Mouse (Mus musculus) CH12.LX (cell line): ENCODE measurements at regions not wholly inside any gene's neighbourhood (a gene's known extent, or its start where the extent isn't known, plus 50 kb on each side); places are given as distances from the start of the nearest gene placed in this dataset.

Experiments
- DNase-seq: peaks from one replicate; pipeline ENCODE4 v3.0.0-alpha.2; 2013; ENCODE audit errors: extremely low read depth
- H3K27ac ChIP-seq: 2 replicates; pipeline ENCODE4 v1.5.1; 2012; ENCODE audit warnings: low read depth, mild to moderate bottlenecking, control low read depth, moderate library complexity; ENCODE audit not compliant: insufficient read depth
- H3K27me3 ChIP-seq: replicated peaks from 2 replicates; pipeline ENCODE3; 2012; ENCODE audit warnings: inconsistent platforms
- H3K36me3 ChIP-seq, 2 experiments: replicated peaks in 1 of 2; 2 replicates each; pipeline versions ENCODE3 to v1.6.1; 2012; ENCODE audit warnings: inconsistent platforms in 1 of 2, low read length in 1 of 2, mild to moderate bottlenecking in 1 of 2, mixed read lengths in 1 of 2, moderate library complexity in 1 of 2; ENCODE audit not compliant: control insufficient read depth in 1 of 2, insufficient read depth in 1 of 2
- H3K4me1 ChIP-seq, 2 experiments: 2 replicates each; pipeline ENCODE4 v1.6.1; 2012; ENCODE audit warnings: inconsistent platforms in 1 of 2, moderate library complexity in 1 of 2; ENCODE audit not compliant: insufficient read depth in 2 of 2, control insufficient read depth in 1 of 2
- H3K4me2 ChIP-seq: 2 replicates; pipeline ENCODE4 v1.6.1; 2012; ENCODE audit warnings: low read depth, mild to moderate bottlenecking, control low read depth; ENCODE audit not compliant: poor library complexity, insufficient read depth, severe bottlenecking
- H3K4me3 ChIP-seq, 3 experiments: fragments of 150-350 bp in 1 of 3; sonication (generic) in 1 of 3; replicated peaks in 1 of 3; 2 replicates each; pipeline versions ENCODE3 to v1.5.1; 2011 to 2012; ENCODE audit warnings: low read depth in 2 of 3, low read length in 2 of 3, mild to moderate bottlenecking in 2 of 3, moderate library complexity in 2 of 3, control low read depth in 1 of 3, improper control_type of control experiment in 1 of 3, inconsistent platforms in 1 of 3, mixed read lengths in 1 of 3; ENCODE audit not compliant: poor library complexity in 1 of 3
- H3K79me2 ChIP-seq: replicated peaks from 2 replicates; pipeline ENCODE4 v1.6.1; 2012; ENCODE audit warnings: mild to moderate bottlenecking, moderate library complexity; ENCODE audit not compliant: control insufficient read depth, poor library complexity, insufficient read depth, severe bottlenecking; ENCODE audit errors: extremely low read depth
- H3K9ac ChIP-seq: 2 replicates; pipeline ENCODE4 v1.6.1; 2012; ENCODE audit warnings: low read depth, mild to moderate bottlenecking, control low read depth, moderate library complexity; ENCODE audit not compliant: insufficient read depth
- H3K9me3 ChIP-seq: replicated peaks from 2 replicates; pipeline ENCODE3; 2012; ENCODE audit warnings: low read length, inconsistent platforms, mixed read lengths
- CHD1 ChIP-seq: IDR thresholded peaks from 2 replicates; pipeline ENCODE4 v1.6.1; 2012; ENCODE audit warnings: low read depth, low read length, improper control_type of control experiment, inconsistent platforms
- CHD2 ChIP-seq: IDR thresholded peaks from 2 replicates; pipeline ENCODE4 v1.6.1; 2011; ENCODE audit warnings: low read length, improper control_type of control experiment
- ELF1 ChIP-seq: IDR thresholded peaks from 2 replicates; pipeline ENCODE4 v1.6.1; 2014; ENCODE audit warnings: low read depth, mild to moderate bottlenecking, inconsistent platforms, low read length, improper control_type of control experiment
- ETS1 ChIP-seq: conservative IDR thresholded peaks from 2 replicates; pipeline ENCODE4 v1.6.1; 2012; ENCODE audit warnings: low read depth, mild to moderate bottlenecking, inconsistent platforms, low read length, improper control_type of control experiment, moderate library complexity
- GABPA ChIP-seq: IDR thresholded peaks from 2 replicates; pipeline ENCODE4 v1.6.1; 2012; ENCODE audit warnings: low read depth, low read length, improper control_type of control experiment, inconsistent platforms; ENCODE audit not compliant: insufficient replicate concordance
- HCFC1 ChIP-seq: IDR thresholded peaks from 2 replicates; pipeline ENCODE4 v1.6.1; 2012; ENCODE audit warnings: low read depth, mild to moderate bottlenecking, inconsistent platforms, low read length, improper control_type of control experiment
- JUN ChIP-seq: IDR thresholded peaks from 2 replicates; pipeline ENCODE4 v1.6.1; 2011; ENCODE audit warnings: low read depth, mild to moderate bottlenecking, low read length, improper control_type of control experiment, moderate library complexity; ENCODE audit not compliant: insufficient read depth
- MAX ChIP-seq: IDR thresholded peaks from 2 replicates; pipeline ENCODE4 v1.6.1; 2011; ENCODE audit warnings: low read length, improper control_type of control experiment
- MAZ ChIP-seq: IDR thresholded peaks from 2 replicates; pipeline ENCODE4 v1.6.1; 2012; ENCODE audit warnings: low read depth, mild to moderate bottlenecking, inconsistent platforms, low read length, improper control_type of control experiment, moderate library complexity
- MEF2A ChIP-seq: IDR thresholded peaks from 2 replicates; pipeline ENCODE4 v1.6.1; 2014; ENCODE audit warnings: low read depth, mild to moderate bottlenecking, inconsistent platforms, low read length, improper control_type of control experiment, borderline replicate concordance
- MXI1 ChIP-seq: IDR thresholded peaks from 2 replicates; pipeline ENCODE4 v1.6.1; 2011; ENCODE audit warnings: mild to moderate bottlenecking, low read depth, low read length, improper control_type of control experiment
- PAX5 ChIP-seq: IDR thresholded peaks from 2 replicates; pipeline ENCODE4 v1.6.1; 2012; ENCODE audit warnings: low read length, inconsistent platforms, mixed read lengths
- POLR2A ChIP-seq: IDR thresholded peaks from 2 replicates; pipeline ENCODE4 v1.6.1; 2011; ENCODE audit warnings: low read depth, mild to moderate bottlenecking, improper control_type of control experiment, low read length
- POLR2AphosphoS2 ChIP-seq: IDR thresholded peaks from 2 replicates; pipeline ENCODE4 v1.6.1; 2011; ENCODE audit warnings: low read depth, low read length, improper control_type of control experiment
- RAD21 ChIP-seq: IDR thresholded peaks from 2 replicates; pipeline ENCODE4 v1.6.1; 2011; ENCODE audit warnings: low read depth, mild to moderate bottlenecking, low read length, improper control_type of control experiment, moderate library complexity
- RCOR1 ChIP-seq: conservative IDR thresholded peaks from 2 replicates; pipeline ENCODE4 v1.6.1; 2012; ENCODE audit warnings: low read depth, mild to moderate bottlenecking, inconsistent platforms, low read length, improper control_type of control experiment
- SMC3 ChIP-seq: IDR thresholded peaks from 2 replicates; pipeline ENCODE4 v1.6.1; 2011; ENCODE audit warnings: low read depth, low read length, improper control_type of control experiment
- TBP ChIP-seq: conservative IDR thresholded peaks from 2 replicates; pipeline ENCODE4 v1.6.1; 2011; ENCODE audit warnings: low read depth, low read length, improper control_type of control experiment
- USF2 ChIP-seq: conservative IDR thresholded peaks from 2 replicates; pipeline ENCODE4 v1.6.1; 2011; ENCODE audit warnings: low read depth, low read length, improper control_type of control experiment
- ZKSCAN1 ChIP-seq: IDR thresholded peaks from 2 replicates; pipeline ENCODE4 v1.6.1; 2012; ENCODE audit warnings: low read depth, inconsistent platforms, low read length, improper control_type of control experiment, borderline replicate concordance
- ZMIZ1 ChIP-seq: IDR thresholded peaks from 2 replicates; pipeline ENCODE4 v1.6.1; 2012; ENCODE audit warnings: low read depth, mild to moderate bottlenecking, inconsistent platforms, low read length, improper control_type of control experiment
- dilution Hi-C: fragments of 300-500 bp; cut with MboI; formaldehyde crosslinking; loops from 2 replicates; pipeline ENCODE4 v1.14.3; 2020; ENCODE audit warnings: low sequenced_read_pairs; ENCODE audit not compliant: extremely low pct_unique_long_range_greater_than_20kb, extremely low pct_ligation_motif_present
- in situ Hi-C: fragments of 300-500 bp; cut with MboI; formaldehyde crosslinking; loops from 3 replicates; pipeline ENCODE4 v1.14.3; 2019; ENCODE audit warnings: low sequenced_read_pairs, low pct_ligation_motif_present, low pct_unique_long_range_greater_than_20kb, mixed read lengths

DNA sequence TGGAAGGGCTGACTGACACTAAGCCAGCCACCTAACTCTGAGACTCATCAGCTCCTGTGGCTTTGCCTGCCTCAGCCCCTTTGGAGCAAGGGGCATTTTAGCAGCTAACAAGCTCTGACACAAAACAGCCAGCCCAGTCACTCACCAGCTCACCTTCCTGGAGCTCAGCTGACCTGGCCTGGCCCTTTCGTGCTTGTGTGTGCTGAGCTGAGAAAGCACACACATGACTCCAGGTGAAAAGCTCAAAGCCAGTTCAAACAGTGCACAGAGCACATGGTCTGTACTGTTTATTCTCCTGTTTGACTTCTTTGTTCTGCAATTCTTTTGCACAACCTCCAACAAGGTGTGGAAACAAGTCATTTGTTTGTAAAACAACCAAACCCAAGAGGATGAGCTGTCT, 330.8 kb upstream of the Dynlrb2 start:
- in situ Hi-C loops = no loop called here

DNA sequence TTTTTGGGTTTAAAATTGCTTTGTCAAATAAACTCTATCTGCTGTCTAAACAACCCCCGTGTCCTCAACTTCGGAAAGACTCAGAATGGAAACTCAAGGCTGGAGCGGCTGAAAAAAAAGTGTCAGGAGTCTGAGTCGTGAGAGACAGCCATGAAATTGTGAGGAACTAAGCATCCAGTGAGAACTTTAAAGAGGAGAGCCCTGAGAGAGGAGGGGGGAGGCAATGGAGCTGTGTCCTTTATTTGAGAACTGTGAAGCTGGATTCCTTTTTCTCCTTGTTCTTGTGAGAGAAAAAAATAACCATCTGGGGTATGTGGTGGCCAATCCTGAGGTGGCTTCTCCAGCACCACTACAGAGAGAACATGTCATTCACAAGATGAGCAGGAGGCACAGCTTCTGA, 336.9 kb upstream of the Dynlrb2 start:
- no peak overlapping the region for H3K27ac ChIP-seq
- H3K79me2 ChIP-seq = no peaks in the 10 kb centered on the region
- H3K4me2 ChIP-seq = no peak overlapping the region
- no peaks in the 10 kb centered on the region for H3K4me1 ChIP-seq
- no peak overlapping the region for H3K4me3 ChIP-seq
- H3K9me3 ChIP-seq = no peaks in the 10 kb centered on the region
- in situ Hi-C loops (no loop called here), dilution Hi-C loops (no loop called here)
- H3K27me3 ChIP-seq = peaks cover 65% of the 10 kb centered on the region
- TF ChIP-seq POLR2A = no peak
- TF ChIP-seq ELF1 = no peak
- no peak for TF ChIP-seq ETS1
- H3K9ac ChIP-seq = no peak overlapping the region
- no peaks in the 10 kb centered on the region for H3K36me3 ChIP-seq
- no peak for DNase-seq

More for the DNA sequence above, 330.8 kb upstream of the Dynlrb2 start:
- no peak overlapping the region for H3K4me3 ChIP-seq
- H3K9ac ChIP-seq = no peak overlapping the region
- no peak overlapping the region for H3K4me2 ChIP-seq
- no peak for TF ChIP-seq CHD2
- no peak for TF ChIP-seq MAZ
- no peak for TF ChIP-seq ETS1
- TF ChIP-seq PAX5 = no peak
- TF ChIP-seq MXI1 = no peak
- no peak for TF ChIP-seq SMC3
- TF ChIP-seq GABPA = no peak
- H3K27ac ChIP-seq = no peak overlapping the region
- H3K79me2 ChIP-seq = no peaks in the 10 kb centered on the region
- DNase-seq = no peak
- peaks cover 64% of the 10 kb centered on the region for H3K27me3 ChIP-seq
- no peaks in the 10 kb centered on the region for H3K9me3 ChIP-seq
- no peaks in the 10 kb centered on the region for H3K36me3 ChIP-seq
- dilution Hi-C loops = no loop called here
- H3K4me1 ChIP-seq = no peaks in the 10 kb centered on the region

GRCm38 (mm10) chr8:116164989-116165299, 339.8 kb upstream of the Dynlrb2 start:
- in situ Hi-C loops (no loop called here), dilution Hi-C loops (no loop called here)
- DNase-seq = no peak
- H3K36me3 ChIP-seq = no peaks in the 10 kb centered on the region
- no peak for TF ChIP-seq TBP
- TF ChIP-seq SMC3 = no peak
- no peak for TF ChIP-seq RCOR1
- no peak for TF ChIP-seq CHD1
- TF ChIP-seq USF2 = no peak
- no peak for TF ChIP-seq ZMIZ1
- TF ChIP-seq ZKSCAN1 = no peak
- no peak for TF ChIP-seq HCFC1
- TF ChIP-seq MEF2A = no peak
- no peak for TF ChIP-seq JUN
- TF ChIP-seq MAX = no peak
- no peak for TF ChIP-seq RAD21
- no peak for TF ChIP-seq POLR2AphosphoS2
- TF ChIP-seq ETS1 = no peak
- TF ChIP-seq POLR2A = no peak
- H3K9ac ChIP-seq = no peak overlapping the region
- H3K27ac ChIP-seq = no peak overlapping the region
- H3K4me2 ChIP-seq = no peak overlapping the region
- H3K4me3 ChIP-seq = no peak overlapping the region
- H3K4me1 ChIP-seq = no peaks in the 10 kb centered on the region
- no peaks in the 10 kb centered on the region for H3K9me3 ChIP-seq
- peaks cover 57% of the 10 kb centered on the region for H3K27me3 ChIP-seq
- no peaks in the 10 kb centered on the region for H3K79me2 ChIP-seq
